9 mouse cellular contexts compared by ENCODE assay signal in the genomic region with DNA sequence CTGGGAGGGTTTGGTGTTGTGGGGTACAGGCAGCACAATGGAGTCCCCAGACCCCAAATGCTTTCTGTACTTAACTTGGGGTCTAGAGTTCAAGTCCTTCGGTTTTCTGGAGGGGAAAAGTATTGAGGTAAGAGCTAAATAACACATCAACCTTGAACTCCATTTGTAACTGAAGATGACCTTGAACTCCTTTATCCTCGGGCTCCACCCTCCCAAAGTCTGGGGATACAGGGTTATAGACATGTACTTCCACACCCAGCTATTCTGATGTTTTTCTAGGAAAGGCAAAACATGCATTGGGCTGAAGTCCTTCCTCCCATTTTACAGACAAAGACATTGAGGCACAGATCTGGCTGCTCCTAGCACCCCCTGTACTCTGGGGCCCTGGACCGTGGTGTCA. TPM values are rescaled to one million over a fixed set of nuclear protein-coding genes. Genes with fewer than 3 reads are reported as not detected.
A peak's percentile ranks its signal among the peaks of the same experiment; 100 is the strongest.
DNase-seq lines count a peak whose midpoint lies in the region; ATAC-seq and TF ChIP-seq lines count a peak whose summit lies in the region.
"Had no signal": no experiment of that assay in that cellular context is flagged by ENCODE, and none has a peak within 500 bp of the region (broad histone marks: within the 10 kb centered on the region; RNA-seq: fewer than 3 reads in every experiment).

No protein-coding gene starts in this region.

- H3K9ac ChIP-seq in heart, embryonic 15.5 days: no peak overlapping the region
- H3K9ac ChIP-seq in MEL (ENCODE audit: control insufficient read depth, low read depth, low read length, poor library complexity, severe bottlenecking): peak overlapping the region; percentile 43
- no peak overlapping the region for H3K9ac ChIP-seq in hindbrain, postnatal 0 days (replicated peaks; ENCODE audit: low read length)
- no peak overlapping the region for H3K9ac ChIP-seq in midbrain, embryonic 13.5 days (replicated peaks)

- 0 out of 2 replicates have a peak, but pooled peaks cover 19% of the 10 kb centered on the region for H3K27me3 ChIP-seq in heart, embryonic 15.5 days
- H3K27me3 ChIP-seq in MEL (ENCODE audit: control insufficient read depth in 1 of 2, insufficient read depth in 2 of 2, low read length in 2 of 2): no peaks in the 10 kb centered on the region
- no peaks in the 10 kb centered on the region for H3K27me3 ChIP-seq in hindbrain, postnatal 0 days (ENCODE audit: insufficient read depth, low read length)
- peaks cover 31% of the 10 kb centered on the region for H3K27me3 ChIP-seq in midbrain, embryonic 13.5 days

- H3K4me3 ChIP-seq in heart, embryonic 15.5 days: peak overlapping the region; percentile 41; the same call in 1 of the 2 replicates
- H3K4me3 ChIP-seq in MEL (ENCODE audit: control insufficient read depth in 1 of 2, insufficient read depth in 1 of 2, low read depth in 2 of 2, low read length in 2 of 2): peak overlapping the region; percentile 45 to 63
- H3K4me3 ChIP-seq in hindbrain, postnatal 0 days (ENCODE audit: low read length): no peak overlapping the region
- no peak overlapping the region for H3K4me3 ChIP-seq in midbrain, embryonic 13.5 days (replicated peaks)

- no peak for ATAC-seq in heart, embryonic 15.5 days (replicated peaks; ENCODE audit: insufficient number of reproducible peaks, insufficient read depth, low FRiP score, low read depth)
- no peak for ATAC-seq in hindbrain, postnatal 0 days
- no peak for ATAC-seq in midbrain, embryonic 13.5 days

- no peak for DNase-seq in heart, postnatal 4 days
- DNase-seq in MEL (ENCODE audit: low read depth, low spot score) (no peak), MN1 (ENCODE audit: low spot score) (no peak)
- no peak for DNase-seq in hindbrain, postnatal 0 days (ENCODE audit: low spot score)
- no peak for DNase-seq in urinary bladder, postnatal 10 days (ENCODE audit: low spot score)
- DNase-seq in adrenal gland, adult 8-10 months: no peak
- DNase-seq: cerebellum, adult 11-12 months had no signal

- peak overlapping the region; percentile 64 for H3K4me2 ChIP-seq in heart, embryonic 15.5 days
- H3K4me2 ChIP-seq in hindbrain, postnatal 0 days (ENCODE audit: low read depth, low read length): peak overlapping the region; percentile 49; the same call in 1 of the 2 replicates
- H3K4me2 ChIP-seq in midbrain, embryonic 13.5 days (replicated peaks): peak overlapping the region; percentile 53

- H3K27ac ChIP-seq in heart, embryonic 15.5 days: no peak overlapping the region
- H3K27ac ChIP-seq in MEL (ENCODE audit: control insufficient read depth, low read depth, low read length): no peak overlapping the region
- no peak overlapping the region for H3K27ac ChIP-seq in hindbrain, postnatal 0 days
- peak overlapping the region; percentile 59; the same call in 1 of the 2 replicates for H3K27ac ChIP-seq in midbrain, embryonic 13.5 days

- no peak for TF ChIP-seq POLR2A in MEL (IDR thresholded peaks at IDR 0.05; ENCODE audit: control insufficient read depth in 1 of 2, insufficient read depth in 1 of 2, low read depth in 1 of 2, low read length in 2 of 2, poor library complexity in 1 of 2)

- H3K4me1 ChIP-seq in heart, embryonic 15.5 days (replicated peaks): peaks cover 58% of the 10 kb centered on the region
- peaks cover 0 to 10% of the 10 kb centered on the region in 2 experiments; a peak in 1 of 4 replicates for H3K4me1 ChIP-seq in MEL (ENCODE audit: control insufficient read depth in 1 of 2, insufficient read depth in 2 of 2, low read length in 2 of 2)
- H3K4me1 ChIP-seq in hindbrain, postnatal 0 days (ENCODE audit: insufficient read depth, low read length): peaks cover 27% of the 10 kb centered on the region
- H3K4me1 ChIP-seq in midbrain, embryonic 13.5 days (replicated peaks): peaks cover 82% of the 10 kb centered on the region

- H3K9me3 ChIP-seq in heart, embryonic 15.5 days (replicated peaks): no peaks in the 10 kb centered on the region
- no peaks in the 10 kb centered on the region for H3K9me3 ChIP-seq in MEL (replicated peaks; ENCODE audit: insufficient read depth, low read length)
- no peaks in the 10 kb centered on the region for H3K9me3 ChIP-seq in hindbrain, postnatal 0 days (ENCODE audit: low read length)
- H3K9me3 ChIP-seq in midbrain, embryonic 13.5 days: no peaks in the 10 kb centered on the region

- H3K36me3 ChIP-seq in heart, embryonic 15.5 days: no peaks in the 10 kb centered on the region
- 0 out of 4 replicates have a peak, but pooled peaks cover 0 to 3% of the 10 kb centered on the region in 2 experiments for H3K36me3 ChIP-seq in MEL (ENCODE audit: control insufficient read depth in 1 of 2, insufficient read depth in 2 of 2, low read length in 2 of 2)
- H3K36me3 ChIP-seq in hindbrain, postnatal 0 days (ENCODE audit: insufficient read depth, low read length): no peaks in the 10 kb centered on the region
- H3K36me3 ChIP-seq in midbrain, embryonic 13.5 days: no peaks in the 10 kb centered on the region

- no peaks in the 10 kb centered on the region for H3K79me2 ChIP-seq in MEL (ENCODE audit: control insufficient read depth, insufficient read depth, low read length, poor library complexity)

- 85% methylated on average over 3 of the region's 3 CpGs for WGBS in heart, embryonic 15.5 days
- 70% methylated on average over 3 of the region's 3 CpGs for WGBS in hindbrain, postnatal 0 days
- 75% methylated on average over 3 of the region's 3 CpGs for WGBS in midbrain, embryonic 13.5 days

- no peak for TF ChIP-seq RAD21 in MEL (IDR thresholded peaks at IDR 0.05; ENCODE audit: low read depth, low read length)

- no peak for TF ChIP-seq CTCF in MEL (IDR thresholded peaks at IDR 0.05 in 2 of 3, conservative IDR thresholded peaks at IDR 0.05 in 1 of 3; ENCODE audit: control insufficient read depth in 1 of 3, insufficient read depth in 1 of 3, low read depth in 2 of 3, low read length in 3 of 3, poor library complexity in 1 of 3, severe bottlenecking in 1 of 3)
- no peak for TF ChIP-seq CTCF in hindbrain, postnatal 0 days (IDR thresholded peaks at IDR 0.05; ENCODE audit: low read depth)

- TF ChIP-seq EP300 in MEL (IDR thresholded peaks at IDR 0.05; ENCODE audit: low read depth in 1 of 2, low read length in 2 of 2): no peak

TF ChIP-seq in MEL, 35 proteins besides CTCF, POLR2A, EP300 and RAD21:
- peak; percentile 13; the same call in 1 of the 2 replicates for TF ChIP-seq SIN3A (IDR thresholded peaks at IDR 0.05; ENCODE audit: low read length)
- no peak for TF ChIP-seq HCFC1 (IDR thresholded peaks at IDR 0.05; ENCODE audit: low read depth, low read length)
- no peak for TF ChIP-seq ELF1 (IDR thresholded peaks at IDR 0.05; ENCODE audit: low read depth, low read length)
- TF ChIP-seq BHLHE40 (IDR thresholded peaks at IDR 0.05; ENCODE audit: borderline replicate concordance, low read depth, low read length): no peak

RNA-seq across cellular contexts. Expression of a gene that starts 38.9 kb away (rescaled TPM):
- 1.3 and 2.5 TPM in 2 replicates for polyA plus RNA-seq in heart, embryonic 15.5 days (2015; fragmentation: Nextera tagmentation; extraction: Ambion mirVana)
- 1 to 10 TPM; 1.8 to 2.1 TPM for total RNA-seq in heart, postnatal 4 days (2021)
- 0.03 TPM in 1 of 2 replicates, not detected in the other for total RNA-seq in MEL (2012; rRNA removed)
- not detected for polyA plus RNA-seq in MEL (2012; ENCODE audit: insufficient read depth in 1 of 2, insufficient read length in 2 of 2, low read depth in 1 of 2, low replicate concordance in 2 of 2, missing spikeins in 1 of 2)
- total RNA-seq in hindbrain, postnatal 0 days (2014; rRNA removed): 8.4 and 10.1 TPM in 2 replicates
- 7.8 and 8.1 TPM in 2 replicates for polyA plus RNA-seq in hindbrain, postnatal 0 days (2015; fragmentation: Nextera tagmentation; extraction: Ambion mirVana)
- 8.3 and 9.2 TPM in 2 replicates for polyA plus RNA-seq in midbrain, embryonic 13.5 days (2015; fragmentation: Nextera tagmentation; extraction: Ambion mirVana)
- 10 to 100 TPM in 2 of 4 experiments, 1 to 10 TPM in 2; 2.9 to 27.5 (median 14.8) TPM for total RNA-seq in adrenal gland, adult 8-10 months (2022)

Comparison
In these comparisons a context has a peak if more than half of its experiments do, and no peak if none do; other contexts are left out.
1. H3K4me3 ChIP-seq: peak in heart, embryonic 15.5 days (single experiment) and MEL (2 of 2); none in hindbrain, postnatal 0 days (single experiment) and midbrain, embryonic 13.5 days (single experiment).
2. Peak in every context shown above with its lines, with median percentiles within 50 percentile points of each other: H3K4me2 ChIP-seq.